ENCODE assay signal across 9 mouse cellular contexts in the genomic region with DNA sequence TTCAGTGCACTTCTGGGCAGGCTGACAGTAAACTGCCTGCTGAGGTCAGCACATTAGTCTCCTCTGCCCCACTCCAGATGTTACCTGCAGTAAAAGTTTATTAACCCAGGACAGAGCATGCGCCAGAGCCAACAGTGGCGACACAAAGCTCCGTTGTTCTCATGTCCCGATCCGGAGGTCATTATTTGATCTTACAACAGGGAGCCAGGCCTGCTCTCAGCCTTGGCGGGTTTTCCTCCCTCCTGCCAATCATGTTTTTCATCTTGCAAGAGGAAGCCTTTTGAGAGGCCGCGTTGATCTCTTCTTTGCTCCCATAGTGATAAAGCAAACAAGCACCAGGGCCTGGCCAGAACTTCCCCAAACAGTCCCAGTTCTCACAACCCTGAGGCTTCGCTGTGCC.
A peak's percentile ranks its signal among the peaks of the same experiment; 100 is the strongest.
DNase-seq lines count a peak whose midpoint lies in the region; ATAC-seq and TF ChIP-seq lines count a peak whose summit lies in the region.
"Had no signal": no experiment of that assay in that cellular context is flagged by ENCODE, and none has a peak within 500 bp of the region (broad histone marks: within the 10 kb centered on the region; RNA-seq: fewer than 3 reads in every experiment).

No protein-coding gene starts in this region.

- no peak overlapping the region for H3K4me3 ChIP-seq in kidney, embryonic 15.5 days (replicated peaks)
- no peak overlapping the region for H3K4me3 ChIP-seq in embryonic facial prominence, embryonic 12.5 days
- H3K4me3 ChIP-seq in small intestine, adult 2 months (ENCODE audit: low read depth, low read length) = peak overlapping the region; percentile 12; the same call in 1 of the 2 replicates

- no peak for TF ChIP-seq CTCF in small intestine, adult 2 months (IDR thresholded peaks at IDR 0.05; ENCODE audit: extremely low read depth, insufficient read length, insufficient replicate concordance, low read depth, low read length)

- no peaks in the 10 kb centered on the region for H3K27me3 ChIP-seq in kidney, embryonic 15.5 days
- H3K27me3 ChIP-seq in embryonic facial prominence, embryonic 12.5 days = no peaks in the 10 kb centered on the region
- no peaks in the 10 kb centered on the region for H3K27me3 ChIP-seq in small intestine, adult 2 months (ENCODE audit: control insufficient read depth, insufficient read depth, low read length)

- WGBS in kidney, embryonic 15.5 days = 32% methylated on average over 9 of the region's 9 CpGs
- 30% methylated on average over 9 of the region's 9 CpGs for WGBS in embryonic facial prominence, embryonic 12.5 days
- WGBS in small intestine, adult 2 months = 3% methylated on average over 9 of the region's 9 CpGs

- peaks cover 5% of the 10 kb centered on the region; the same call in 1 of the 2 replicates for H3K4me1 ChIP-seq in kidney, embryonic 15.5 days
- peaks cover 17% of the 10 kb centered on the region for H3K4me1 ChIP-seq in embryonic facial prominence, embryonic 12.5 days
- peaks cover 8% of the 10 kb centered on the region; the same call in 1 of the 2 replicates for H3K4me1 ChIP-seq in small intestine, adult 2 months (ENCODE audit: control insufficient read depth, insufficient read depth, insufficient read length, low read length)

- 0 out of 2 replicates have a peak, but pooled peaks have one; percentile 18 for ATAC-seq in kidney, embryonic 15.5 days (replicated peaks; ENCODE audit: low FRiP score)
- ATAC-seq in embryonic facial prominence, embryonic 12.5 days (ENCODE audit: insufficient number of reproducible peaks, insufficient read depth, low FRiP score, low TSS enrichment) = no peak
- no peak for ATAC-seq in inflammation-experienced regulatory T-cells, adult 6 months

- H3K9ac ChIP-seq in kidney, embryonic 15.5 days = no peak overlapping the region
- no peak overlapping the region for H3K9ac ChIP-seq in embryonic facial prominence, embryonic 12.5 days
- H3K9ac ChIP-seq: liver, embryonic 14.5 days had no signal

- no peak overlapping the region for H3K4me2 ChIP-seq in kidney, embryonic 15.5 days
- H3K4me2 ChIP-seq in embryonic facial prominence, embryonic 12.5 days (replicated peaks) = no peak overlapping the region

- DNase-seq in kidney, postnatal 14 days = no peak
- peak; percentile 47 for DNase-seq in R1 (ENCODE audit: low read depth, low spot score)
- DNase-seq in layer of hippocampus, postnatal 10 days (ENCODE audit: low spot score in 2 of 2) = peak; percentile 13 to 35
- no peak for DNase-seq in spleen, postnatal 4 days (ENCODE audit: low spot score in 2 of 2)

- H3K27ac ChIP-seq in kidney, embryonic 15.5 days = no peak overlapping the region
- H3K27ac ChIP-seq in embryonic facial prominence, embryonic 12.5 days = 0 out of 2 replicates have a peak overlapping the region, but pooled peaks have one; percentile 60
- H3K27ac ChIP-seq in small intestine, adult 2 months (ENCODE audit: insufficient read depth, low read depth, low read length) = peak overlapping the region; percentile 61
- H3K27ac ChIP-seq: liver, embryonic 14.5 days had no signal

- TF ChIP-seq POLR2A in small intestine, adult 2 months (IDR thresholded peaks at IDR 0.05; ENCODE audit: low read depth, low read length) = no peak

- H3K9me3 ChIP-seq in kidney, embryonic 15.5 days (replicated peaks) = no peaks in the 10 kb centered on the region
- no peaks in the 10 kb centered on the region for H3K9me3 ChIP-seq in embryonic facial prominence, embryonic 12.5 days

- no peaks in the 10 kb centered on the region for H3K36me3 ChIP-seq in kidney, embryonic 15.5 days
- no peaks in the 10 kb centered on the region for H3K36me3 ChIP-seq in embryonic facial prominence, embryonic 12.5 days
- H3K36me3 ChIP-seq in small intestine, adult 2 months (ENCODE audit: control insufficient read depth, insufficient read depth, low read length) = no peaks in the 10 kb centered on the region

Comparison
In these comparisons a context has a peak if more than half of its experiments do, and no peak if none do; other contexts are left out.
1. DNase-seq: peak in R1 (single experiment) and layer of hippocampus, postnatal 10 days (2 of 2); none in kidney, postnatal 14 days (single experiment) and spleen, postnatal 4 days (0 of 2).